Mouse (Mus musculus) MEL-GATA-1-ER (cell line): ENCODE measurements around the gene Adap1.

Experiments used
- DNase-seq: peaks from one replicate; pipeline ENCODE4 v3.0.0-alpha.2; 2012; ENCODE audit warnings: low read depth; ENCODE audit errors: extremely low read depth

Gene Adap1

DNA sequence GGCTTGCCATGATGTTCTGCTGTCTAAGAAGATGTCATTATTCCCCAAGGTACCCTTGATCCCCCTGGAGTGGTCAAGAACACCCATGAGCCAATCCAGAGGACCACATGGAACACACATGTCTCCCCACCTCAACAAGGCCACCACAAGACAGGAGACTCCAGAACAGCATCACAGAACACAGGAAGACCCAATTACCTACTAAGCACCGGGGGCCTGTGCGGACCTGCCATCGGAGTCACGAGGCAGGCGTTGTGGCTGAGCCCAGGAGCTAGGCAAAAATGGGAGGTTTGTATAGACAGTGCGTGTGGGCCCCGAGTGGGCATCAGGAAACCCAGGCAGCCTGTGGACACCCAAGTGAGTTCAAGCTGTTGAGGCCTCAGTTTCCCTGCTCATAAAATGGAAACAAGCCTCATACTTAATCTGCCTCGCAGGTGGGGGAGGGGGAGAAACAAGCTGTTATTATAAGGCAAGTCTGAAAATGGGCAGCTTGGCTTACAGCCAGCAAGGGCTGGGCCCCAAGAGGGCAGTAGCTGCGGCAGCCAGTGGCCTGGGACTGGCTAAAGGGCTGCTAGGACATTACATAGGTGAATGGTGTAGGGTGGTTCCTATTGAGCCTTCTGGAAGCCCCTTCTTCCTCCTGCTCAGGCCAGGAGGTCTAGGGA is 2.0 kb downstream of the Adap1 start:
- DNase-seq, result no peak

DNA sequence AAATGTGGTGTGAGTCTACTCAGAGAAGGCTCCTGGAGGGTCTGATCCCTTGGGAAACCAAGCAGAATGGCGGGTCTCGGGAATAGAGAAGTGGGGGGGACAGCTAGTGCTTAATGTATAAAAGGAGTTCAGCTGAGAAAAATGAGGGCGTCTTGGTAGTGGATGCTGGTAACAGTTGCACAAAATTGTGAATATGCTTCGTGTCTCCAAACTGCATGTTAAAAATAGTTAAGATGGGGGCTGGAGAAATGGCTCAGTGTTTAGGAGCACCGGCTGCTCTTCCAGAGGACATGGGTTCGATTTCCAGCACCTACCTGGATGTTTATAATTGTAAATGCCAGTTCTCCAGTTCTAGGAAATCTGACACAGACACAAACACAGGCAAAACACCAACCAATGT is 4.1 kb downstream of the Adap1 start:
- DNase-seq, result no peak

DNA sequence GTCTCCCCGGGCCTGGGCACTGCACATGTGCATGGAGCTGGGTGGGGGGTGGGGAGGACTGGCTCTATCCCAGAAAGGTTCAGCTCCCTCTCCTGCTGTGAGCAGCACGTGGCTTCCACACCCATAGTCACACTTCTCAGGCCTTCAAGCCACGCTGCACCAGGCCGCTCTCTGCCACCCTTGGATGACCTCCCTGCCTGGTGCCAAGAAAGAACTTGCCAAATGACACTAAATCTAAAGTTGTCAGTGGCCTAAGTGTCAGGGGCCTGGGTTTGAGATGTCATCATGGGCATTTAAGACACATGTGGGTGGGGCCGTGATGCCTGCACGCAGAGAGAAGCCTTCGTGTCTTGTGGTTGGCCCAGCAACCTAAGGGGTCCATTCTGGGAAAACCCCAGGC is 5.0 kb downstream of the Adap1 start:
- no peak for DNase-seq

DNA sequence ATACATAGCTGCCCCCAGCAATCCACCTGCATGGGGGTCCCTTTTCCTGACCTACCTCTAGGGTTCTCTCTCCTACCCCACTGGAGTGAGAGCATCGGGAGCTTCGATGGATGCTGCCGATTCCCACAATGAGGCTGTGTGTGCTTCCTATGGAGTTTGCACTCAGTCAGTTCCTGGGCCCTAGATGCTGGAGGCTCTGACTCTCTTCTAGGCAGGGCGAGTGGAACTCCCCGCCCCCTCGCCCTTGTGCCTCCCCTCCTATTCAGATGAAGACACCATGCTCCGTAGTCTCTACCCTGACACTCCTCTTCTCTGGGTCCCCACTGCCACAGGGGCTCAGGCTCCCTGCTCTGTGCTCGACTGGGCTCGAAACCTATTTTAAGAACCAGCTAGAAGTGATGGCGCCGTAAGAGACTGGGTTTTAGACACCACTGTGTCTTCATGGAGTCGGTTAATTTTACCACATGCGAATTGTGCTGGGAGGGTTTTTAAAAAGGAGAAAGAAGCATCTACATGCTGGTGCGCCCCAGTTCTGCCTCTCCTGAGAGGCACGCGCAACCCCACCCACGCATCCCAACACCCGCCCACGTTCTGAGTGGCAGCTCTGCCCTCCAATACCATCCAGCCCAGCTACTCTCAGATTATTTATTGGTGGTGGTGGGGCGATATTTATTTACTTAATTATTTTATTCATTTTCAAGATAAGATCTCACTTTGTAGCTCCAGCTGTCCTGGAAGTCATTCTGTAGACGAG is 7.5 kb downstream of the Adap1 start:
- no peak for DNase-seq

DNA sequence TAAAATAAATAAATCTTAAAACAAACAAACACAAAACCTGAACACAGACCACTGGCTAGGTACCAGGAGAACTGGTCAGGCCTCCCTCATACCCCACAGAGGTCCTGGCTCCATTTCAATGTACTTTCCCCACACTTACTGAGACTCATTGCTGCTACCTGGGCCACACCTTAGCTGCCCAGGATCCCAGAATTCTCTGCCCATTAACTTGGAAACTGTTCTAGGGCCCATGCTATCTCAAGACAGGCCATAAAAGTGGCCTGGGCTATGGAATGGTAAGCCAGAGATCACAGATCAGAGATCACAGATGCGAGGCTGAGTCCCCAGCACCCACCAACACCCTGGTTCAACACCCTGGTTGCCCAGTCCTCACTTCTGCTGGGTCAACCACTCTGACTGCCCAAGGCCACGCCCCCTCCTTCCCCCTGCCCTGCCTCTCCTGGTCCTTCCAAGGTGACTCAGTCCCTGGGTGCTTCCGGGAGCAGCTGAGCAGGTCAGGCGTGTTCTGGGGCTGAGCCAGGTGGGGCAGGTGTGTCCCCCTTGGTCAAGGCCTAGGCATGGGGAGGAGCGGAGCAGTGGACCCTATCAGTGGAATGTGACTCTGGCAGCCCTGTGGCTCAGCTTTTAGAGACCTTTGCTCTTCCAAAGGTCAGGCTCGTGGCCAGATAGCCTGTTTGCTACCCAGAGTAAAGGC is 8.3 kb downstream of the Adap1 start:
- no peak for DNase-seq

DNA sequence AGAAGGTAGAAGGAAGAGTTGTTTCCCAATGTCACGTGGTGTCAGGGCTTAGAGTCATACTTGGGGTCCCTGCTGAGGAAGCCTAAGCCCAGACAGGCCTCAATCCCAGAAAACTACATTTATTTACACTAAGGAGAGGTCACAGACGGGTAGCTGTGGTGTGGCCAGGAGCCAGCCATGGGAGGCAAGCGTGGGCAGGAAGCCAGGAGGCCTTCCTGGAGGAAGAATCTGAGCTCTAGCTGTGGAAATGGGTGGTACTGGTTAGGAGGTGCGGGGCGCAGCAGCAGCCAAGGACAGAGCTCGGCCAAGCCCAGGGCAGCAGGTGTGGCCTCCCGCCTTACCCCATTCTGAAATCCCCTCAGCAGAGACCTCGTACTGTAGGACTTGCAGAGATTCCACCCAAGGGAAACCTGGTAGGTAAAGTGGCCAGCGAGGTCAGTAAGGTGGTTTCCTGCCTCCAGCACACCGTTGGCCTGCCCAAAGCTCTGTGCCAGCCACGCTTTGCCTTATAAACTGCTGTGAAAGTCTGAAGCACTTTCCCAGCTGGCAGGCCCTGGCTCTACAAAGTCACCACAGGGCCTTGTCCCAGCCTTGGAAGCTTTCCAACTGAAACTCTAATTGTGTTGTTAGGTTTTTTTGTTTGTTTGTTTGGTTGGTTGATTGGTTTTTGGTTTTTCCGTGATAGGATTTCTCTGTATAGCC is 10.3 kb downstream of the Adap1 start:
- no peak for DNase-seq

DNA sequence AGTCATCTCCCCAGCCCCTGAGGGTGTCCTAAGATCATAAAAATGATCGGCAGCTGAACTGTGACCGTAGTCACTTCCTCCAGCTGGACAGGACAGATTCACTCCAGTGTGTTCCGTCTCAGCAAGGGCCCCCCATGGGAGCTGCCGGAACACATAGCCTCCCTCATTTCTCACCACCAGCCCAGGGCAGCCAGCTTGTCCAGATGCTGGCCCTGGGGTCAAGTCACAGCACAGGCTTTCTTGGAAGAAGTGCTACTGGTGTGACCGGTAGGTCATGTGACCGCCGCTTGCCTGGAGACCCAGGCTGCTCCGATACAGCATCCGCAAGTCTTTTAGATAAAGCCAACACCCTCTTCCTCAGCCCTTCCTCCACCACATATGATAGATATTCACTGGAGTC is 11.9 kb downstream of the Adap1 start:
- DNase-seq, result no peak

DNA sequence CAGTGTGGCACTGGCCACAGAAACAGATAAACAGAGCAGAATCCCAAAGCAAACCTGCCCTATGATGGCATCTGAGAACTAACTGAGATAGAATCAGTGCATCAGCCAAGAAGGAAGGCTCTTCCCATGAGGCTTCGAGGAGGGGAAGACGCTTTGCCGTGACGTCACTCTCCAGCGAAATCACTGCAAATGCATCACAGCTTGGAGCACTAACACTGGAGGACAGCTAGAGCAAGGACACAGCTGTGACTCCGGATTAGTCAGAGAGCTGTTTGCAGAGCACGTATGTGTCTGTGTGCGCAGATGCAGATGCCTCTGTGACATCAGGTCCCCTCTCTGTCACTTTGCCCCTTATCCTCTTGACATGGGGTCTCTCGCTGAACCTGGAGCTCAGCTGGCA is 13.6 kb downstream of the Adap1 start:
- no peak for DNase-seq

DNA sequence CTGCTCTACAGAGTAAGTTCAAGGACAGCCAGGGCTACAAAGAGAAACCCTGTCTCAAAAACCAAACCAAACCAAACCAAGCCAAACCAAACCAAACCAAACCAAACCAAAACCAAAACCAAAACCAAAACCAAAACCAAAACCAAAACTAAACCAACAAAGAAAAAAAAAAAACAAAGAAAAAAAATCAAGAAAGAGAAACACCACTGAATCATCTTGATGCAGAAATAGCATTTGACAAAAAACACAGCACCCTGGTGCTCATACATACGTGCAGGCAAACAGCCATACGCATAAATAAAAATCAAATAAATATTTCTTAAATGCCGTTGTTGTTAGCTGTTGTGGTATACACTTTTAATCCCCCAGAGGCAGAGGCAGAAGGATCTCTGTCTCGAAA is 14.9 kb downstream of the Adap1 start:
- DNase-seq, result no peak

DNA sequence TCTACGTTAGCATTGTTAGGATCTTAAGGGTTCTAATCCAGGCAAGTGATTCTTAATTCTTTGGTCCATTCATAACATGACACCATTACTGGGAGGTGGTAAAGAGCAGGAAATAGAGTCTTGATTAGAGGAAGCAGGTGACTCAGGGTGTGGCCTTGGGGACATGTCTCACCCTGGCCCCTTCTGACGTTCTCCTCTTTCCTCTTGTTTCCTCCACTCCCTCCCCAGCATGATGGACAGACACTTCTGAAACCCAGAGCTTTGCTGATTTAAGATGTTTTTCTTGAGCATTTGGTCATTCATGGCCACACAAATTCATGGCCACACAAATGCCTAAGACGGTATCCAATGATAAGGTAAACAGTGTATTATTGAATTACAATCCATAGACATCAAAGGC is 15.5 kb downstream of the Adap1 start:
- DNase-seq, result no peak

DNA sequence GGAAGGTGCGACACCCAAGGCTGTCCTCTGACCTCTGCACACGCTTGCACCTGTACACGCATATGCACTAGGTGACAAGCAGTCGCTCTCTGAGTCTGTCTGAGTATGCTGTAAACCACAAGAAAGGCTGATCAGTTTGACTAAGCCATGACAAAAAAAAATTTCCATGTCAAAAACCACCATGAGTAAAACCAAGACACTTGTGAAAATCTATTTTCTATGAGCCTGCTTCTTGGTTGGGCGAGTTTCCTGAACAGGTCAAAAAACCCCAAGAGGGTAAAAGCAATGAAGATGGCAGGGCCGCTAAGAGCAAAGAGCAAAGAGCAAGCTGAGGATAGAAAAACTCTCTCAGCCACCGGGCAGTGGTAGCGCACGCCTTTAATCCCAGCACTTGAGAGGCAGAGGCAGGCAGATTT is 21.8 kb downstream of the Adap1 start:
- no peak for DNase-seq

DNA sequence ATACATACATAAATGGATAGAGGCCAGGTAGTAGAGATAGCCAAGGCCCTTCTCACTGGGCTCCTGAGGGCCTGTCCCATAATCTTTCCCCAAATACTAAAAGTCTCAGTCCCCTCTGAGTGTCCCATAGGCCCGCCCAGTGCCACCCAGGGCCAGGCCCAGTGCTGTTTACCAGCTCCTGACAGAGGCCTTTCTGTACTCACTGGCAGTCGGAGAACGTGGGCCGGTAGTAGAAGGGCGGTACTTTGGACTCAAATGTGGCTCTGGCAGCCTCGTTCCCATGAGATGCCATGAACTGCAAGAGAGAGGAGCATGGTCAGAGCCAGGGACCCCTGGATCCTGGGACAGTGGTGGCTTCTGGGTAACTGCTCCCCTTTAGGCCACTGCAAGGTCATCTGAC is 23.3 kb downstream of the Adap1 start:
- DNase-seq, result no peak

DNA sequence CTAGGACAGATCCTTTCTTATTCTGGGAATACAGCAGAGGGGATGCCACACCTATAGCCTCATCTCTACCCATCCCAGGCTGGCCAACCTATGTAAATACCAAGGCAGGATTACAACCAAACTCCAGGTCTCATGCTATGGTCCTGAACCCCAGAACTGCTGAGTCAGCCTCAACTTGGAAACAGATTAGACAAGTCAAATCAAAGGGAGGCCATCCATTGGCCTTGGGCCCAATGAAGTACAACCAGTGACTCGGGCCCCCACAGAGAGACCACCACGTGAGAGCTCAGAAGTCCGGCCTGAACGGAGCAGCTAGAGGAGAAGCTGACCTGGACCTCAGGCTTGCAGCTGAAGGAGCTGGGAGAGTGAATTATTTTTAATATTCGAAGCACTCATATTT is 27.7 kb downstream of the Adap1 start:
- DNase-seq, result no peak

DNA sequence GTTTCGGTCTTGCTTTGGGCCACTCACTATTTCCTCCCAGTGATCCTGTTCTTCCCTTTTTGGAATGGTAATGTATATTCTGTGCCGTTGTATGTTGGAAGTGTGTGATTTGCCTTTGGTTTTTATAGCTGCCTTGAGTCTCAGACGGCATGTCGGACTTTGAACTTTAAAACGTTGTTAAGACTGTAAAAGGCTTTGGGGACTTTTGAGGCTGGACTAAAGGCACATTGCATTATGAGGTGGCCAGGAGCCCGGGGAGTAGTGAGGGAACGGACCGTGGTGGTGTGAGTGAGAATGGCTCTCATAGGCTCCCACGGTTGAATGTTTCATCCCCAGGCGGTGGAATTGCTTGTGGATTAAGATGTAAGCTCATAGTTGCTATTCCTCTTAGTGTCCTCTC is 28.3 kb downstream of the Adap1 start:
- no peak for DNase-seq

DNA sequence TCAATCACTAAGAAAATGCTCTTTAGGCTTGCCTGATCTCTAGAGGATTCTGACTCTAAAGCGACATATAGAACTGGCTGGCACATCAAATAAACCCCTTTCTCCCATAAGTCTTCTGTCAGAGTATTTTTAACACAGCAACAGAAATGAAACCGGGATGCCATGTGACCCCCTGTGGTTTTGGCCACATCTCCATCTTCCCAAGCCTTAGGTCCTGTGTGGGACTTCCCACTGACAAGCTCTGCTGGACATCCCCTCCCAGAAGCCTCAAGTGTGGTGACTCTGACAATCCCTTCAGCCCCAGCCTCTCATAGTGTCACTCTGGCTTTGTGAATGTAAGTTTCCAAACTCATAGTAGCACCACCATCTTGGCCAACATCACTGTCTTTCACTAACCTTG is 31.3 kb downstream of the Adap1 start:
- DNase-seq, result no peak

DNA sequence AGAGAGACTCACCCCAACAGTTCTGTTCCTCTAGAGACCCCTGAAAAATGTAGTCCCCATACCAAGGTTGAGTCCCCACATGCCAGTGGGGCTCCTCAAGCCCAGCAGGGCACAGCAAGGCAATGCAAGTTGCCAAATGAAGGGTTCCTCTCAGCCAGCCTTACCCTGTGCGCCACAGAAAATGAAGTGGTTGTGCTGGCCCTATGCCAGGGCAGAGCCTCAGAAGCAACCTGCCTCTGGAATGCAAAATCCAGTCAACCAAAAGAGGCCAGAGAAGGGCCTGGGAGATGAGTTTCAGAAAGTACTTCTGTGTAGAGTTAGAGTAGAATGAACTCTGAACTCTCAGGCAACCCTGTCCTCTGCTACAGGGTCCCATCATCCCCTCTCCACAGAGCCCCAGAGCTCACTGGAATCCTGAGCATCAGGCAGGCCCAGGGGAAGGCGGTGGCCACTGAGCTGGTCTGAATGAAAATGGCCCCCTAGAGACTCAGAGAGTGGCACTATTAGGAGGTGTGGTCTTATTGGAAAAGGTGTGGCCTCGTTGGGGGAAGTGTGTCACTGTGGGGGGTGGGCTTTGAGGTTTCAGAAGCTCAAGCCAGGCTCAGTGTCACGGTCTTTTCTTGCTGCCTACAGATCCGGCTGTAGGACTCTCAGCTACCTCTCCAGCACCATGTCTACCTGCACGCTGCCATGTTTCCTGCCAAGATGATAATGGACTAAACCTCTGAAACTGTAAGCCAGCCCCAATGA is 33.4 kb downstream of the Adap1 start:
- DNase-seq, result no peak

DNA sequence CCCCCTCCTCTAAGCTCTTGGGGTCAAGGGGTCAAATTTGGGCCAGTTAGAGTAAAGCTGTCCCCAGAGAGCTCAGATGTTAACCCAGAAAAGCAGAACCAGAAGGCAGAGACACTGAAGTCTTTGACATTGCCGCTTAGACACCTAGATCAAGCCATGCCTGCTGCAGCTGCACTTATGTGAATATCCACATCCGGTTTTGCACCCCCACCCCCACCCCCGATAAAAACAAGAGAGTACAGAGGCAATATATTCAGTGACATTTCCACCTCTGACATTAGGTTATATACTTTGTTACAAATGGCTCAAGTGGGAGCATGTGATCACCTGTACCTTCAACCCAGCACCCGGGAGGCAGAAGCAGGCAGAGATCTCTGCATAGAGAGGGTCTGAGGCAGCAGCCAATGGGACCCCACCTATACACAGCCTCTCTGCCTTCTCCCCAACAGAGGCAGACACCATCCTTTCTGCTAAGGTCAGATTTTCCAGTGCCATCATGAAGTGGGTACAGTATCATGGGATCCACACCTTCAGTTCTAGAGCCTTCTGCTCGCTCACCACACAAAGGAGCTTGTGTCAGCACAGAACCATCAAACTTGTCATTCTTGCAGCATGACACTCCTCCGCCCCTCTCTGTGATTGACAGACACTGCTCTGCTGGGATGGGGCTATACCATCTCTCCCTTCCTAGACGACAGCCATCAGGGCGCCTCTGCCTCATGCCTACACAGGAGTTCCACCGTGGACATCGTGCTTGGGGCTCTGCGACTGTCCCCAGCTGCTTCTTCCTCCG is 34.8 kb downstream of the Adap1 start:
- no peak for DNase-seq

DNA sequence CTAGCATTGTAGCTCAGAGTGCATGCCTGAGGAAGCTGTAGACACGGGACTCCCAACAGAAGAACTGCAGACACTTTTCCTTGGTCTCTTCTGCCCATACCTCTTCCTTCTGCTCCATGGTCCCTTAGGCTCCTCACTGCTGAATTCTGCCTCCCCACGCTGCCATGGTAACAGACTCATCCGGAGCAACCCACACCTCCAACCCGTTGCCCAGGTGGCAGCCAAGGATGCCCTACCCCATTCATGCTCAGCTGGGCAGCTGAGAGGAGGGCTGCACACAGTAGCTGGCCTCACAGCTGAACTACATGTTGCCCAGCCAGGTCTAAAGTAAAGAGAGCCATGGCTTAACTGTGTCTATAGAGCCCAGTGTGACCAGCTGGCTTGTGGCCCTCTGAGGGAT is 36.8 kb downstream of the Adap1 start:
- DNase-seq, result no peak

DNA sequence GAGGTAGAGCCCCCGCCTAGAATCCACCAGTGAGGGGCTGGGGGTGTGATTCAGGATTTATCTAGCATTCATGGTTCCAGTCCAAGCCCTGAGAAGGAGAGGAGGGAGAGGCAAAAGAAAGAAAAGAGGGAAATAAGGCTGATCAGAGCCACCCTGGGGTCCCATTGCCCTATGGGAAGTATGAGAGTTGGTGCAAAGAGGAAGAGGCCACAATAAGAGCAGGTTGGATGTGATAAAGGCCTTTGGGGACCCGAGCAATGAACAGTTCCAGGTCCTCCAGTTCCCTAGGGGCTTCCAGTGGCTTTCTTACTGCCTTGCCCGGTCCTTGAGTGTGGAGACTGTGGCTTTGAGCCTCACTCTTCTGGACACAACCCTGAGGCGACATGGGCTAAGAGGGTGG is 37.6 kb downstream of the Adap1 start:
- peak; percentile 86 for DNase-seq

DNA sequence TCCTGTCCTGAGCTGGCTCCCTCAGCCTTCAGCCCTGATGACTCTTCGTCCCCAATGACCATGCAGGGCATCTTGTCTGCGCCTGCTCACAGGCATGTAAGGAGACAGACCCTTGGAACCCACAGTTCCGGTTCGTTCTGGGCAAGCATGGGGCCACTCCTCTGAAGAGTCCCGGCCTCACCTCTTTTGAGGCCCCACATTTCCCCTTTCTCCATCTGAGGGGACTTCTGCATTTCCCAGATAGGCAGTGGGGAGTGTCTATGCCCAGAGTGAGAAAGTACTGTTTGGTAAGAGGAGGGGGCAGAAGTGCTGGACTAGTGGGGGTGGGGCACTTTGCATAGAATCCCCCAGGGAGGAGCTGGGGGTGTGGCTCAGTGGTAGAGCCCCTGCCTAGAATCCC is 38.3 kb downstream of the Adap1 start:
- DNase-seq, result peak; percentile 96
